In the genomic region with DNA sequence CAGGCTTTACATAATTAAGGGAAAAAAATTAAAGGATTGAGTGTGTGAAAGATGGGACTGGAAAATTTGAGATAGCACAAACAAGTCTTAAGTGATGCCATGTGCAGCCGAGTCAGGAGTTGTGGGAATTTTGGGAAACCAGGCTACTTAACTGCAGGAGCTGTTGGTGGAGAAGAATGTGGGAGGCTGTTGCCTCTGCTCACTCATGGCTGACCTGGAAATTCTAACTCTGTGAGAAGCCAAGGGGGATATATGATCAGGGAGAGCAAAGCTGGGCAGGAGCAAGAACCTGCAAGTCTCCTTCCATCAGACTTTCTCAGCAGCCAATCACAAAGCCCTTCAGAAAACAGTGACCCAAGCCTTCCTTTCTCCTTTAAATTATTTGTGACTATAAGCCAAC, we compare ENCODE assay signal across 30 mouse cellular contexts.
DNase-seq lines count a peak whose midpoint lies in the region; ATAC-seq lines count a peak whose summit lies in the region.
"Had no signal": no experiment of that assay in that cellular context is flagged by ENCODE, and none has a peak within 500 bp of the region (broad histone marks: within the 10 kb centered on the region; RNA-seq: fewer than 3 reads in every experiment).

No protein-coding gene starts in this region.

- H3K9ac ChIP-seq in embryonic facial prominence, embryonic 11.5 days (replicated peaks; ENCODE audit: low read length) = no peak overlapping the region
- no peak overlapping the region for H3K9ac ChIP-seq in kidney, embryonic 16.5 days (replicated peaks; ENCODE audit: low read length)
- H3K9ac ChIP-seq: embryonic facial prominence, embryonic 12.5 days; embryonic facial prominence, embryonic 15.5 days; forebrain, embryonic 12.5 days; heart, embryonic 13.5 days; hindbrain, embryonic 12.5 days; hindbrain, embryonic 15.5 days had no signal

- no peaks in the 10 kb centered on the region for H3K9me3 ChIP-seq in embryonic facial prominence, embryonic 11.5 days (replicated peaks; ENCODE audit: control insufficient read depth, low read length)
- no peaks in the 10 kb centered on the region for H3K9me3 ChIP-seq in embryonic facial prominence, embryonic 10.5 days
- H3K9me3 ChIP-seq in kidney, embryonic 16.5 days (ENCODE audit: low read length) = no peaks in the 10 kb centered on the region
- H3K9me3 ChIP-seq: embryonic facial prominence, embryonic 12.5 days; embryonic facial prominence, embryonic 15.5 days; forebrain, embryonic 12.5 days; G1E; heart, embryonic 10.5 days; heart, embryonic 13.5 days; hindbrain, embryonic 12.5 days; hindbrain, embryonic 15.5 days had no signal

- no peak overlapping the region for H3K4me3 ChIP-seq in embryonic facial prominence, embryonic 11.5 days (ENCODE audit: low read depth, low read length)
- H3K4me3 ChIP-seq in embryonic facial prominence, embryonic 10.5 days = no peak overlapping the region
- no peak overlapping the region for H3K4me3 ChIP-seq in kidney, embryonic 16.5 days (ENCODE audit: low read length)
- H3K4me3 ChIP-seq: embryonic facial prominence, embryonic 12.5 days; embryonic facial prominence, embryonic 15.5 days; forebrain, embryonic 12.5 days; heart, adult 2 months; heart, embryonic 10.5 days; heart, embryonic 13.5 days; hindbrain, embryonic 12.5 days; hindbrain, embryonic 15.5 days had no signal

- no peaks in the 10 kb centered on the region for H3K27me3 ChIP-seq in embryonic facial prominence, embryonic 11.5 days (ENCODE audit: control insufficient read depth, insufficient read depth, low read length)
- H3K27me3 ChIP-seq in embryonic facial prominence, embryonic 10.5 days (replicated peaks; ENCODE audit: low read depth, poor library complexity, severe bottlenecking) = no peaks in the 10 kb centered on the region
- H3K27me3 ChIP-seq in kidney, embryonic 16.5 days (ENCODE audit: insufficient read depth, low read length) = no peaks in the 10 kb centered on the region
- H3K27me3 ChIP-seq: CH12.LX; embryonic facial prominence, embryonic 12.5 days; embryonic facial prominence, embryonic 15.5 days; forebrain, embryonic 12.5 days; heart, embryonic 13.5 days; hindbrain, embryonic 12.5 days; hindbrain, embryonic 15.5 days; Patski had no signal

- no peak overlapping the region for H3K4me2 ChIP-seq in embryonic facial prominence, embryonic 11.5 days (ENCODE audit: low read depth, low read length)
- no peak overlapping the region for H3K4me2 ChIP-seq in kidney, embryonic 16.5 days (replicated peaks; ENCODE audit: low read depth, low read length)
- H3K4me2 ChIP-seq: embryonic facial prominence, embryonic 12.5 days; embryonic facial prominence, embryonic 15.5 days; forebrain, embryonic 12.5 days; heart, embryonic 13.5 days; hindbrain, embryonic 12.5 days; hindbrain, embryonic 15.5 days had no signal

- no peak overlapping the region for H3K27ac ChIP-seq in embryonic facial prominence, embryonic 11.5 days (replicated peaks; ENCODE audit: low read depth, low read length)
- H3K27ac ChIP-seq in embryonic facial prominence, embryonic 10.5 days (replicated peaks) = no peak overlapping the region
- no peak overlapping the region for H3K27ac ChIP-seq in kidney, embryonic 16.5 days (ENCODE audit: low read length)
- H3K27ac ChIP-seq: embryonic facial prominence, embryonic 12.5 days; embryonic facial prominence, embryonic 15.5 days; forebrain, embryonic 12.5 days; heart, adult 2 months; heart, embryonic 10.5 days; heart, embryonic 13.5 days; hindbrain, embryonic 12.5 days; hindbrain, embryonic 15.5 days had no signal

- no peaks in the 10 kb centered on the region for H3K36me3 ChIP-seq in embryonic facial prominence, embryonic 11.5 days (replicated peaks; ENCODE audit: control insufficient read depth, insufficient read depth, low read depth, low read length)
- no peaks in the 10 kb centered on the region for H3K36me3 ChIP-seq in embryonic facial prominence, embryonic 10.5 days (replicated peaks)
- no peaks in the 10 kb centered on the region for H3K36me3 ChIP-seq in kidney, embryonic 16.5 days (ENCODE audit: insufficient read depth, low read length)
- H3K36me3 ChIP-seq: embryonic facial prominence, embryonic 12.5 days; embryonic facial prominence, embryonic 15.5 days; forebrain, embryonic 12.5 days; G1E; heart, embryonic 10.5 days; heart, embryonic 13.5 days; hindbrain, embryonic 12.5 days; hindbrain, embryonic 15.5 days had no signal

- 55% methylated on average over 1 of the region's 1 CpGs for WGBS in embryonic facial prominence, embryonic 11.5 days
- WGBS in embryonic facial prominence, embryonic 10.5 days = 56% methylated on average over 1 of the region's 1 CpGs
- 52% methylated on average over 1 of the region's 1 CpGs for WGBS in kidney, embryonic 16.5 days

- peak; percentile 1 for DNase-seq in embryonic facial prominence, embryonic 11.5 days (ENCODE audit: low spot score)
- DNase-seq in embryonic facial prominence, embryonic 10.5 days (ENCODE audit: low spot score) = no peak
- DNase-seq in heart, adult 11 months = peak; percentile 61
- DNase-seq in heart, postnatal 4 days = no peak
- DNase-seq in kidney, postnatal 36 days = no peak
- peak; percentile 17 for DNase-seq in R1 (ENCODE audit: low read depth, low spot score)
- DNase-seq in layer of hippocampus, postnatal 10 days (ENCODE audit: low spot score in 2 of 2) = no peak
- DNase-seq: adrenal gland, adult 8-10 months; adrenal gland, postnatal 25 days; B cell, adult 2 months; cerebellum, adult 18-20 months; cerebellum, adult 9-10 months; cerebellum, postnatal 14 days; gastrocnemius, postnatal 25 days; heart, adult 2 months; heart, postnatal 14 days had no signal

- H3K4me1 ChIP-seq in embryonic facial prominence, embryonic 11.5 days (ENCODE audit: control insufficient read depth, insufficient read depth, low read length) = no peaks in the 10 kb centered on the region
- no peaks in the 10 kb centered on the region for H3K4me1 ChIP-seq in embryonic facial prominence, embryonic 10.5 days
- no peaks in the 10 kb centered on the region for H3K4me1 ChIP-seq in kidney, embryonic 16.5 days (ENCODE audit: insufficient read depth, low read length)
- H3K4me1 ChIP-seq: embryonic facial prominence, embryonic 12.5 days; embryonic facial prominence, embryonic 15.5 days; forebrain, embryonic 12.5 days; heart, embryonic 10.5 days; heart, embryonic 13.5 days; hindbrain, embryonic 12.5 days; hindbrain, embryonic 15.5 days had no signal

- ATAC-seq in embryonic facial prominence, embryonic 11.5 days (replicated peaks; ENCODE audit: insufficient number of reproducible peaks, low FRiP score, low TSS enrichment, low read depth) = no peak
- peak; percentile 91 for ATAC-seq in kidney, embryonic 16.5 days (ENCODE audit: low FRiP score, low TSS enrichment)
- ATAC-seq: activated CD4-positive, CD25-positive, alpha-beta regulatory T cell, adult 4 months; forebrain, embryonic 16.5 days; intestine, postnatal 0 days; Patski had no signal

Comparison
In these comparisons a context has a peak if more than half of its experiments do, and no peak if none do; other contexts are left out.
1. DNase-seq: peak in embryonic facial prominence, embryonic 11.5 days (single experiment), heart, adult 11 months (single experiment) and R1 (single experiment); none in embryonic facial prominence, embryonic 10.5 days (single experiment), heart, postnatal 4 days (single experiment), kidney, postnatal 36 days (0 of 2) and layer of hippocampus, postnatal 10 days (0 of 2).